Mouse (Mus musculus) CH12.LX (cell line): ENCODE data around the gene Rad9a. TPM values are rescaled to one million over a fixed set of nuclear protein-coding genes. Genes with fewer than 3 reads are reported as not detected.
A peak's percentile ranks its signal among the peaks of the same experiment; 100 is the strongest.

Experiments used
- DNase-seq: peaks from one replicate; pipeline ENCODE4 v3.0.0-alpha.2; 2013; ENCODE audit errors: extremely low read depth
- H3K27ac ChIP-seq: 2 replicates; pipeline ENCODE4 v1.5.1; 2012; ENCODE audit warnings: low read depth, mild to moderate bottlenecking, control low read depth, moderate library complexity; ENCODE audit not compliant: insufficient read depth
- H3K27me3 ChIP-seq: replicated peaks from 2 replicates; pipeline ENCODE3; 2012; ENCODE audit warnings: inconsistent platforms
- H3K36me3 ChIP-seq, 2 experiments: replicated peaks in 1 of 2; 2 replicates each; pipeline versions ENCODE3 to v1.6.1; 2012; ENCODE audit warnings: inconsistent platforms in 1 of 2, low read length in 1 of 2, mild to moderate bottlenecking in 1 of 2, mixed read lengths in 1 of 2, moderate library complexity in 1 of 2; ENCODE audit not compliant: control insufficient read depth in 1 of 2, insufficient read depth in 1 of 2
- H3K4me1 ChIP-seq, 2 experiments: 2 replicates each; pipeline ENCODE4 v1.6.1; 2012; ENCODE audit warnings: inconsistent platforms in 1 of 2, moderate library complexity in 1 of 2; ENCODE audit not compliant: insufficient read depth in 2 of 2, control insufficient read depth in 1 of 2
- H3K4me2 ChIP-seq: 2 replicates; pipeline ENCODE4 v1.6.1; 2012; ENCODE audit warnings: low read depth, mild to moderate bottlenecking, control low read depth; ENCODE audit not compliant: poor library complexity, insufficient read depth, severe bottlenecking
- H3K4me3 ChIP-seq, 3 experiments: fragments of 150-350 bp in 1 of 3; sonication (generic) in 1 of 3; replicated peaks in 1 of 3; 2 replicates each; pipeline versions ENCODE3 to v1.5.1; 2011 to 2012; ENCODE audit warnings: low read depth in 2 of 3, low read length in 2 of 3, mild to moderate bottlenecking in 2 of 3, moderate library complexity in 2 of 3, control low read depth in 1 of 3, improper control_type of control experiment in 1 of 3, inconsistent platforms in 1 of 3, mixed read lengths in 1 of 3; ENCODE audit not compliant: poor library complexity in 1 of 3
- H3K79me2 ChIP-seq: replicated peaks from 2 replicates; pipeline ENCODE4 v1.6.1; 2012; ENCODE audit warnings: mild to moderate bottlenecking, moderate library complexity; ENCODE audit not compliant: control insufficient read depth, poor library complexity, insufficient read depth, severe bottlenecking; ENCODE audit errors: extremely low read depth
- H3K9ac ChIP-seq: 2 replicates; pipeline ENCODE4 v1.6.1; 2012; ENCODE audit warnings: low read depth, mild to moderate bottlenecking, control low read depth, moderate library complexity; ENCODE audit not compliant: insufficient read depth
- H3K9me3 ChIP-seq: replicated peaks from 2 replicates; pipeline ENCODE3; 2012; ENCODE audit warnings: low read length, inconsistent platforms, mixed read lengths
- CHD1 ChIP-seq: IDR thresholded peaks from 2 replicates; pipeline ENCODE4 v1.6.1; 2012; ENCODE audit warnings: low read depth, low read length, improper control_type of control experiment, inconsistent platforms
- E2F4 ChIP-seq: IDR thresholded peaks from 2 replicates; pipeline ENCODE4 v1.6.1; 2011; ENCODE audit warnings: low read depth, low read length, improper control_type of control experiment; ENCODE audit not compliant: insufficient replicate concordance
- ETS1 ChIP-seq: conservative IDR thresholded peaks from 2 replicates; pipeline ENCODE4 v1.6.1; 2012; ENCODE audit warnings: low read depth, mild to moderate bottlenecking, inconsistent platforms, low read length, improper control_type of control experiment, moderate library complexity
- HCFC1 ChIP-seq: IDR thresholded peaks from 2 replicates; pipeline ENCODE4 v1.6.1; 2012; ENCODE audit warnings: low read depth, mild to moderate bottlenecking, inconsistent platforms, low read length, improper control_type of control experiment
- IRF4 ChIP-seq: IDR thresholded peaks from 2 replicates; pipeline ENCODE4 v1.6.1; 2014; ENCODE audit warnings: low read depth, mild to moderate bottlenecking, inconsistent platforms, low read length, improper control_type of control experiment
- JUN ChIP-seq: IDR thresholded peaks from 2 replicates; pipeline ENCODE4 v1.6.1; 2011; ENCODE audit warnings: low read depth, mild to moderate bottlenecking, low read length, improper control_type of control experiment, moderate library complexity; ENCODE audit not compliant: insufficient read depth
- KAT2A ChIP-seq: IDR thresholded peaks from 2 replicates; pipeline ENCODE4 v1.6.1; 2012; ENCODE audit warnings: low read length, improper control_type of control experiment, inconsistent platforms; ENCODE audit not compliant: insufficient replicate concordance
- MAFK ChIP-seq: IDR thresholded peaks from 2 replicates; pipeline ENCODE4 v1.6.1; 2011; ENCODE audit warnings: low read length, improper control_type of control experiment; ENCODE audit not compliant: insufficient replicate concordance
- MYC ChIP-seq: IDR thresholded peaks from 2 replicates; pipeline ENCODE4 v1.6.1; 2011; ENCODE audit warnings: low read depth, mild to moderate bottlenecking, improper control_type of control experiment, low read length
- NRF1 ChIP-seq: IDR thresholded peaks from 2 replicates; pipeline ENCODE4 v1.6.1; 2014; ENCODE audit warnings: low read depth, mild to moderate bottlenecking, inconsistent platforms, low read length, improper control_type of control experiment, moderate library complexity
- POLR2A ChIP-seq: IDR thresholded peaks from 2 replicates; pipeline ENCODE4 v1.6.1; 2011; ENCODE audit warnings: low read depth, mild to moderate bottlenecking, improper control_type of control experiment, low read length
- POLR2AphosphoS2 ChIP-seq: IDR thresholded peaks from 2 replicates; pipeline ENCODE4 v1.6.1; 2011; ENCODE audit warnings: low read depth, low read length, improper control_type of control experiment
- RAD21 ChIP-seq: IDR thresholded peaks from 2 replicates; pipeline ENCODE4 v1.6.1; 2011; ENCODE audit warnings: low read depth, mild to moderate bottlenecking, low read length, improper control_type of control experiment, moderate library complexity
- RCOR1 ChIP-seq: conservative IDR thresholded peaks from 2 replicates; pipeline ENCODE4 v1.6.1; 2012; ENCODE audit warnings: low read depth, mild to moderate bottlenecking, inconsistent platforms, low read length, improper control_type of control experiment
- SIN3A ChIP-seq: IDR thresholded peaks from 2 replicates; pipeline ENCODE4 v1.6.1; 2012; ENCODE audit warnings: low read length, improper control_type of control experiment, inconsistent platforms
- TBP ChIP-seq: conservative IDR thresholded peaks from 2 replicates; pipeline ENCODE4 v1.6.1; 2011; ENCODE audit warnings: low read depth, low read length, improper control_type of control experiment
- UBTF ChIP-seq: IDR thresholded peaks from 2 replicates; pipeline ENCODE4 v1.6.1; 2012; ENCODE audit warnings: low read depth, mild to moderate bottlenecking, inconsistent platforms, low read length, improper control_type of control experiment, moderate library complexity
- ZC3H11A ChIP-seq: IDR thresholded peaks from 2 replicates; pipeline ENCODE4 v1.6.1; 2012; ENCODE audit warnings: low read depth, mild to moderate bottlenecking, inconsistent platforms, low read length, improper control_type of control experiment
- ZKSCAN1 ChIP-seq: IDR thresholded peaks from 2 replicates; pipeline ENCODE4 v1.6.1; 2012; ENCODE audit warnings: low read depth, inconsistent platforms, low read length, improper control_type of control experiment, borderline replicate concordance
- dilution Hi-C: fragments of 300-500 bp; cut with MboI; formaldehyde crosslinking; loops from 2 replicates; pipeline ENCODE4 v1.14.3; 2020; ENCODE audit warnings: low sequenced_read_pairs; ENCODE audit not compliant: extremely low pct_unique_long_range_greater_than_20kb, extremely low pct_ligation_motif_present
- in situ Hi-C: fragments of 300-500 bp; cut with MboI; formaldehyde crosslinking; loops from 3 replicates; pipeline ENCODE4 v1.14.3; 2019; ENCODE audit warnings: low sequenced_read_pairs, low pct_ligation_motif_present, low pct_unique_long_range_greater_than_20kb, mixed read lengths
- polyA plus RNA-seq: library from polyadenylated mRNA; unstranded; fragments of >175 nt; gene quantifications from 2 replicates; pipeline ENCODE4 v1.2.1, GENCODE M21; 2012; ENCODE audit warnings: low read depth; ENCODE audit not compliant: insufficient read length
- total RNA-seq, 2 experiments: library from RNA; depleted of rRNA; stranded (reverse); fragments of 300-350 nt in 1 of 2; fragments of >200 nt in 1 of 2; gene quantifications; 2 replicates each; pipeline ENCODE4 v1.2.3; 2012 to 2014

The Rad9a gene
- total and polyA plus RNA-seq, 3 experiments = 14.3 to 20.5 (median 20.0) TPM

- H3K4me1 ChIP-seq = peaks cover 47 to 75% of the 10 kb centered on the region in 2 experiments
- no peak for DNase-seq
- H3K27me3 ChIP-seq = no peaks in the 10 kb centered on the region
- 0 out of 2 replicates have a peak overlapping the region, but pooled peaks have one; percentile 5 for H3K27ac ChIP-seq
- peaks cover 22 to 33% of the 10 kb centered on the region in 2 experiments for H3K36me3 ChIP-seq
- TF ChIP-seq RAD21 (no peak), TBP (0 out of 2 replicates have a peak, but pooled peaks have one; percentile 17)
- TF ChIP-seq, all 38 proteins: peak for 1
- peaks cover 15% of the 10 kb centered on the region for H3K79me2 ChIP-seq
- H3K4me3 ChIP-seq = peak overlapping the region; percentile 7 to 77 (median 36)
- H3K4me2 ChIP-seq = peak overlapping the region; percentile 54
- H3K9ac ChIP-seq = peak overlapping the region; percentile 27; the same call in 1 of the 2 replicates
- in situ Hi-C loops = no loop called here
- peaks cover 5% of the 10 kb centered on the region for H3K9me3 ChIP-seq
- dilution Hi-C loops = no loop called here
These were observed 53.5 kb downstream of the Rad9a start for GRCm38 (mm10) chr19:4147782-4148490.

DNA sequence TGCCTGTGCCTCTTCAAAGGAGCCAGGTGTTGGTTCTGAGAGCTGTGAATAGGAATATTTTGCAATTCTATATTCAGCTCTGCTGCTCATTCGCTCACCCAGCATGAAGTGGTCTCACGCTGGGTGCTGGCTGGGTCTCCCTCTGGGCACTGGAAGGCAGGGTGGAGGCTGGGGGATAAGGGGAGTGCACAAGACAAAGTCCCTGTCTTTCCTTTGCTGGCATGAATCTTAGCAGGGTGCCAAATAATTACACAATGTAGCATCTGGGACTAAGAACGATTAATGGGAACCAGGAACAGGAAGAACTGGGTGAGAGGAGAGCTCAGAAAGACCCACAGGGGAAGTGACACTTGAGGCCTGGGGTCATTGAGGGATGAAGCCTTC, 54.4 kb downstream of the Rad9a start:
- H3K4me1 ChIP-seq = peaks cover 54 to 75% of the 10 kb centered on the region in 2 experiments
- H3K9me3 ChIP-seq = peaks cover 5% of the 10 kb centered on the region
- no peak for DNase-seq
- dilution Hi-C loops (no loop called here), in situ Hi-C loops (no loop called here)
- H3K4me2 ChIP-seq = no peak overlapping the region
- H3K4me3 ChIP-seq = no peak overlapping the region
- no peak overlapping the region for H3K27ac ChIP-seq
- no peaks in the 10 kb centered on the region for H3K27me3 ChIP-seq
- no peak overlapping the region for H3K9ac ChIP-seq
- H3K79me2 ChIP-seq = peaks cover 15% of the 10 kb centered on the region
- no peak for TF ChIP-seq ETS1
- TF ChIP-seq POLR2AphosphoS2 = no peak
- TF ChIP-seq E2F4 = no peak
- TF ChIP-seq POLR2A = no peak
- TF ChIP-seq ZKSCAN1 = no peak
- TF ChIP-seq KAT2A = no peak
- TF ChIP-seq SIN3A = no peak
- no peak for TF ChIP-seq JUN
- TF ChIP-seq ZC3H11A = no peak
- TF ChIP-seq RCOR1 = no peak
- no peak for TF ChIP-seq MAFK
- TF ChIP-seq HCFC1 = no peak
- no peak for TF ChIP-seq IRF4
- TF ChIP-seq UBTF = no peak
- no peak; the same call in 1 of the 2 replicates for TF ChIP-seq CHD1
- no peak for TF ChIP-seq NRF1
- TF ChIP-seq MYC = no peak
- TF ChIP-seq, all 38 proteins: peak for 0
- H3K36me3 ChIP-seq = peaks cover 13 to 32% of the 10 kb centered on the region in 2 experiments
